16 mouse cellular contexts compared by ENCODE assay signal in genomic region chr1:176981511-176981910, GRCm38 (mm10).
"Had no signal": no experiment of that assay in that cellular context is flagged by ENCODE, and none has a peak within 500 bp of the region (broad histone marks: within the 10 kb centered on the region; RNA-seq: fewer than 3 reads in every experiment).

No protein-coding gene starts in this region.

- H3K27ac ChIP-seq: kidney, postnatal 0 days; limb, embryonic 12.5 days; liver, embryonic 13.5 days; lung, embryonic 15.5 days; macrophage; midbrain, embryonic 13.5 days; neural tube, embryonic 12.5 days had no signal

- H3K36me3 ChIP-seq: limb, embryonic 12.5 days; liver, embryonic 13.5 days; lung, embryonic 15.5 days; midbrain, embryonic 13.5 days; neural tube, embryonic 12.5 days had no signal

- H3K9ac ChIP-seq: limb, embryonic 12.5 days; liver, embryonic 13.5 days; liver, postnatal 0 days; lung, embryonic 15.5 days; midbrain, embryonic 13.5 days; neural tube, embryonic 12.5 days had no signal

- H3K4me3 ChIP-seq: limb, embryonic 12.5 days; liver, embryonic 13.5 days; lung, embryonic 15.5 days; midbrain, embryonic 13.5 days; neural tube, embryonic 12.5 days had no signal

- H3K27me3 ChIP-seq: limb, embryonic 12.5 days; liver, embryonic 13.5 days; lung, embryonic 15.5 days; midbrain, embryonic 13.5 days; neural tube, embryonic 12.5 days had no signal

- H3K4me1 ChIP-seq: liver, embryonic 13.5 days had no signal

- DNase-seq: kidney, adult 11 months; kidney, adult 9 months; kidney, postnatal 36 days; liver; liver, embryonic 13.5 days; liver, postnatal 0 days; lung, postnatal 14 days; spleen, adult 18-20 months; thymus, adult 18-20 months; thymus, postnatal 14 days had no signal

- H3K9me3 ChIP-seq: limb, embryonic 12.5 days; liver, embryonic 13.5 days; lung, embryonic 15.5 days; midbrain, embryonic 13.5 days; neural tube, embryonic 12.5 days had no signal

- H3K4me2 ChIP-seq: limb, embryonic 12.5 days; liver, embryonic 13.5 days; lung, embryonic 15.5 days; midbrain, embryonic 13.5 days; neural tube, embryonic 12.5 days had no signal

- ATAC-seq: liver, postnatal 0 days; midbrain, embryonic 13.5 days had no signal
